Mouse (Mus musculus) bone marrow macrophage, adult 2 months (primary cell): ENCODE measurements around the gene Hsp90ab1. TPM values are rescaled to one million over a fixed set of nuclear protein-coding genes. Genes with fewer than 3 reads are reported as not detected.
A peak's percentile ranks its signal among the peaks of the same experiment; 100 is the strongest.

Source experiments
- H3K27ac ChIP-seq: 2 replicates; pipeline ENCODE4 v1.5.1; 2012; ENCODE audit warnings: low read depth, low read length; ENCODE audit not compliant: insufficient read depth
- H3K4me1 ChIP-seq: 2 replicates; pipeline ENCODE4 v1.6.1; 2012; ENCODE audit warnings: low read length; ENCODE audit not compliant: control insufficient read depth, insufficient read depth
- H3K4me3 ChIP-seq: 2 replicates; pipeline ENCODE4 v1.5.1; 2012; ENCODE audit warnings: mild to moderate bottlenecking, low read length, moderate library complexity; ENCODE audit not compliant: insufficient read depth
- CTCF ChIP-seq: IDR thresholded peaks from 2 replicates; pipeline ENCODE4 v1.5.1; 2012; ENCODE audit warnings: low read depth, mild to moderate bottlenecking, low read length, moderate library complexity
- POLR2A ChIP-seq: IDR thresholded peaks from 2 replicates; pipeline ENCODE4 v1.6.1; 2012; ENCODE audit warnings: mild to moderate bottlenecking, low read depth, low read length, borderline replicate concordance
- polyA plus RNA-seq: library from polyadenylated mRNA; stranded (reverse); fragments of >200 nt; gene quantifications from 2 replicates; pipeline ENCODE4 v1.2.4, GENCODE M21; 2012; ENCODE audit not compliant: missing spikeins, insufficient read depth, insufficient read length

Gene Hsp90ab1
- polyA plus RNA-seq, 1 experiment: 617 TPM

GRCm38 (mm10) chr17:45590410-45590809 lies 17.3 kb upstream of the Hsp90ab1 start:
- Histone ChIP-seq H3K4me3 (no peak overlapping the region), H3K4me1 (peaks cover 39% of the 10 kb centered on the region), H3K27ac (no peak overlapping the region)
- TF ChIP-seq POLR2A (no peak), CTCF (no peak)

- TF ChIP-seq POLR2A: no peak
- TF ChIP-seq CTCF: no peak
- Histone ChIP-seq H3K27ac (no peak overlapping the region), H3K4me1 (peaks cover 44% of the 10 kb centered on the region), H3K4me3 (no peak overlapping the region)
These were observed 16.8 kb upstream of the Hsp90ab1 start for GRCm38 (mm10) chr17:45589844-45590243.

- peaks cover 50% of the 10 kb centered on the region for H3K4me1 ChIP-seq
- H3K4me3 ChIP-seq: no peak overlapping the region
- no peak overlapping the region for H3K27ac ChIP-seq
- TF ChIP-seq POLR2A (no peak), CTCF (no peak)
These were observed 16.2 kb upstream of the Hsp90ab1 start for GRCm38 (mm10) chr17:45589236-45589635.

- TF ChIP-seq POLR2A (no peak), CTCF (no peak)
- H3K4me1 ChIP-seq: peaks cover 52% of the 10 kb centered on the region
- no peak overlapping the region for H3K4me3 ChIP-seq
- H3K27ac ChIP-seq: no peak overlapping the region
These were observed 15.3 kb upstream of the Hsp90ab1 start for GRCm38 (mm10) chr17:45588370-45588769.

GRCm38 (mm10) chr17:45586449-45586837 lies 13.4 kb upstream of the Hsp90ab1 start:
- peaks cover 40% of the 10 kb centered on the region for H3K4me1 ChIP-seq
- no peak overlapping the region for H3K27ac ChIP-seq
- H3K4me3 ChIP-seq: no peak overlapping the region
- TF ChIP-seq CTCF (peak; percentile 42; the same call in 1 of the 2 replicates), POLR2A (no peak)

- no peak overlapping the region for H3K4me3 ChIP-seq
- TF ChIP-seq CTCF: no peak
- no peak for TF ChIP-seq POLR2A
- H3K4me1 ChIP-seq: peaks cover 34% of the 10 kb centered on the region
- H3K27ac ChIP-seq: peak overlapping the region; percentile 85
These were observed 12.8 kb upstream of the Hsp90ab1 start for GRCm38 (mm10) chr17:45585725-45586448.

- H3K4me1 ChIP-seq: peaks cover 32% of the 10 kb centered on the region
- no peak for TF ChIP-seq POLR2A
- TF ChIP-seq CTCF: peak; percentile 97
- H3K4me3 ChIP-seq: 0 out of 2 replicates have a peak overlapping the region, but pooled peaks have one; percentile 9
- H3K27ac ChIP-seq: peak overlapping the region; percentile 85
These were observed 12.0 kb upstream of the Hsp90ab1 start for GRCm38 (mm10) chr17:45584939-45585678.

GRCm38 (mm10) chr17:45584096-45584896 lies 11.2 kb upstream of the Hsp90ab1 start:
- Histone ChIP-seq H3K4me1 (peaks cover 32% of the 10 kb centered on the region), H3K27ac (peak overlapping the region; percentile 85), H3K4me3 (peak overlapping the region; percentile 9)

GRCm38 (mm10) chr17:45582715-45583355 lies 9.8 kb upstream of the Hsp90ab1 start:
- peak overlapping the region; percentile 84 for H3K27ac ChIP-seq
- peak; percentile 91 for TF ChIP-seq CTCF
- no peak for TF ChIP-seq POLR2A
- peaks cover 32% of the 10 kb centered on the region for H3K4me1 ChIP-seq
- H3K4me3 ChIP-seq: peak overlapping the region; percentile 11; the same call in 1 of the 2 replicates

More at GRCm38 (mm10) chr17:45584096-45584896, 11.2 kb upstream of the Hsp90ab1 start:
- no peak for TF ChIP-seq CTCF
- TF ChIP-seq POLR2A: no peak
